Mouse (Mus musculus): ENCODE measurements around the gene Grin2c. TPM values are rescaled to one million over a fixed set of nuclear protein-coding genes. Genes with fewer than 3 reads are reported as not detected.

Grin2c gene
- polyA plus RNA-seq, 1 experiment from 2014 or later, result 0.09 TPM

- H3K4me3 ChIP-seq (replicated peaks), result no peak overlapping the region
- no peaks in the 10 kb centered on the region for H3K36me3 ChIP-seq
- no peak overlapping the region for H3K27ac ChIP-seq
- no peak overlapping the region for H3K9ac ChIP-seq
- ATAC-seq, result peak; percentile 10; the same call in 1 of the 2 replicates
- H3K27me3 ChIP-seq (replicated peaks), result peaks cover 35% of the 10 kb centered on the region
- peaks cover 21% of the 10 kb centered on the region for H3K4me1 ChIP-seq (replicated peaks)
- no peak overlapping the region for H3K4me2 ChIP-seq (replicated peaks)
- 32% methylated on average over 19 of the region's 19 CpGs for WGBS
- H3K9me3 ChIP-seq, result no peaks in the 10 kb centered on the region
These were observed 3.3 kb upstream of the Grin2c start for GRCm38 (mm10) chr11:115270148-115270861.

GRCm38 (mm10) chr11:115269330-115270066 lies 2.5 kb upstream of the Grin2c start:
- H3K9ac ChIP-seq, result no peak overlapping the region
- H3K27ac ChIP-seq, result no peak overlapping the region
- no peak for ATAC-seq
- H3K9me3 ChIP-seq, result no peaks in the 10 kb centered on the region
- no peaks in the 10 kb centered on the region for H3K36me3 ChIP-seq
- no peak overlapping the region for H3K4me2 ChIP-seq (replicated peaks)
- no peak overlapping the region for H3K4me3 ChIP-seq (replicated peaks)
- 90% methylated on average over 27 of the region's 27 CpGs for WGBS
- H3K27me3 ChIP-seq (replicated peaks), result peaks cover 43% of the 10 kb centered on the region
- H3K4me1 ChIP-seq (replicated peaks), result peaks cover 21% of the 10 kb centered on the region

GRCm38 (mm10) chr11:115267958-115268357 lies 915 bp upstream of the Grin2c start:
- ATAC-seq, result no peak
- Histone ChIP-seq H3K36me3 (no peaks in the 10 kb centered on the region), H3K27ac (no peak overlapping the region), H3K9me3 (no peaks in the 10 kb centered on the region), H3K4me1 (replicated peaks) (peaks cover 21% of the 10 kb centered on the region), H3K4me2 (replicated peaks) (no peak overlapping the region), H3K9ac (no peak overlapping the region), H3K27me3 (replicated peaks) (peaks cover 57% of the 10 kb centered on the region), H3K4me3 (replicated peaks) (no peak overlapping the region)
- WGBS, result 81% methylated on average over 11 of the region's 11 CpGs

- H3K27ac ChIP-seq, result no peak overlapping the region
- 0 out of 2 replicates have a peak overlapping the region, but pooled peaks have one; percentile 12 for H3K9ac ChIP-seq
- peaks cover 73% of the 10 kb centered on the region for H3K27me3 ChIP-seq (replicated peaks)
- ATAC-seq, result no peak
- H3K36me3 ChIP-seq, result no peaks in the 10 kb centered on the region
- peaks cover 21% of the 10 kb centered on the region for H3K4me1 ChIP-seq (replicated peaks)
- no peaks in the 10 kb centered on the region for H3K9me3 ChIP-seq
- 3% methylated on average over 22 of the region's 22 CpGs for WGBS
- H3K4me3 ChIP-seq (replicated peaks), result peak overlapping the region; percentile 33
- H3K4me2 ChIP-seq (replicated peaks), result peak overlapping the region; percentile 66
These were observed 654 bp downstream of the Grin2c start for GRCm38 (mm10) chr11:115266400-115266778.

GRCm38 (mm10) chr11:115265771-115266399 lies 1.2 kb downstream of the Grin2c start:
- Histone ChIP-seq H3K4me3 (replicated peaks) (no peak overlapping the region), H3K27me3 (replicated peaks) (peaks cover 77% of the 10 kb centered on the region), H3K4me2 (replicated peaks) (no peak overlapping the region), H3K4me1 (replicated peaks) (peaks cover 21% of the 10 kb centered on the region), H3K36me3 (no peaks in the 10 kb centered on the region), H3K27ac (no peak overlapping the region), H3K9me3 (no peaks in the 10 kb centered on the region), H3K9ac (no peak overlapping the region)
- no peak for ATAC-seq
- 4% methylated on average over 20 of the region's 20 CpGs for WGBS

- Histone ChIP-seq H3K4me3 (replicated peaks) (peak overlapping the region; percentile 14; the same call in 1 of the 2 replicates), H3K27ac (no peak overlapping the region), H3K4me1 (replicated peaks) (peaks cover 18% of the 10 kb centered on the region), H3K4me2 (replicated peaks) (peak overlapping the region; percentile 54), H3K9me3 (no peaks in the 10 kb centered on the region), H3K9ac (no peak overlapping the region), H3K36me3 (no peaks in the 10 kb centered on the region), H3K27me3 (replicated peaks) (peaks cover 84% of the 10 kb centered on the region)
- 6% methylated on average over 39 of the region's 39 CpGs for WGBS
- no peak for ATAC-seq
These were observed 2.0 kb downstream of the Grin2c start for GRCm38 (mm10) chr11:115264862-115265668.

GRCm38 (mm10) chr11:115264136-115264861 lies 2.7 kb downstream of the Grin2c start:
- Histone ChIP-seq H3K36me3 (no peaks in the 10 kb centered on the region), H3K9me3 (no peaks in the 10 kb centered on the region), H3K27ac (no peak overlapping the region), H3K27me3 (replicated peaks) (peaks cover 89% of the 10 kb centered on the region), H3K4me3 (replicated peaks) (no peak overlapping the region), H3K4me1 (replicated peaks) (peaks cover 18% of the 10 kb centered on the region), H3K4me2 (replicated peaks) (no peak overlapping the region), H3K9ac (no peak overlapping the region)
- WGBS, result 66% methylated on average over 7 of the region's 7 CpGs
- ATAC-seq, result no peak

GRCm38 (mm10) chr11:115262954-115263353 lies 4.1 kb downstream of the Grin2c start:
- no peaks in the 10 kb centered on the region for H3K36me3 ChIP-seq
- no peak overlapping the region for H3K4me3 ChIP-seq (replicated peaks)
- no peak overlapping the region for H3K27ac ChIP-seq
- H3K9ac ChIP-seq, result no peak overlapping the region
- peaks cover 92% of the 10 kb centered on the region for H3K27me3 ChIP-seq (replicated peaks)
- no peaks in the 10 kb centered on the region for H3K9me3 ChIP-seq
- 76% methylated on average over 11 of the region's 11 CpGs for WGBS
- no peak overlapping the region for H3K4me2 ChIP-seq (replicated peaks)
- no peak for ATAC-seq
- H3K4me1 ChIP-seq (replicated peaks), result peaks cover 21% of the 10 kb centered on the region

GRCm38 (mm10) chr11:115259134-115259533 lies 7.9 kb downstream of the Grin2c start:
- WGBS, result 22% methylated on average over 4 of the region's 4 CpGs
- H3K36me3 ChIP-seq, result no peaks in the 10 kb centered on the region
- H3K4me3 ChIP-seq (replicated peaks), result no peak overlapping the region
- ATAC-seq, result no peak
- no peak overlapping the region for H3K4me2 ChIP-seq (replicated peaks)
- H3K9me3 ChIP-seq, result no peaks in the 10 kb centered on the region
- H3K9ac ChIP-seq, result no peak overlapping the region
- H3K27me3 ChIP-seq (replicated peaks), result peaks cover 70% of the 10 kb centered on the region
- H3K27ac ChIP-seq, result no peak overlapping the region
- 0 out of 2 replicates have a peak, but pooled peaks cover 5% of the 10 kb centered on the region for H3K4me1 ChIP-seq (replicated peaks)

- H3K9ac ChIP-seq, result no peak overlapping the region
- H3K9me3 ChIP-seq, result no peaks in the 10 kb centered on the region
- 17% methylated on average over 59 of the region's 59 CpGs for WGBS
- peak; percentile 80 for ATAC-seq
- H3K27me3 ChIP-seq (replicated peaks), result peaks cover 65% of the 10 kb centered on the region
- H3K36me3 ChIP-seq, result no peaks in the 10 kb centered on the region
- 0 out of 2 replicates have a peak, but pooled peaks cover 5% of the 10 kb centered on the region for H3K4me1 ChIP-seq (replicated peaks)
- peak overlapping the region; percentile 46 for H3K4me2 ChIP-seq (replicated peaks)
- H3K4me3 ChIP-seq (replicated peaks), result peak overlapping the region; percentile 13
- no peak overlapping the region for H3K27ac ChIP-seq
These were observed 9.1 kb downstream of the Grin2c start for GRCm38 (mm10) chr11:115257775-115258510.

- Histone ChIP-seq H3K4me1 (replicated peaks) (peaks cover 10% of the 10 kb centered on the region), H3K9ac (no peak overlapping the region), H3K9me3 (no peaks in the 10 kb centered on the region), H3K27me3 (replicated peaks) (peaks cover 75% of the 10 kb centered on the region), H3K4me2 (replicated peaks) (no peak overlapping the region), H3K36me3 (no peaks in the 10 kb centered on the region), H3K27ac (no peak overlapping the region), H3K4me3 (replicated peaks) (no peak overlapping the region)
- no peak for ATAC-seq
- WGBS, result 60% methylated on average over 3 of the region's 3 CpGs
These were observed 15.8 kb downstream of the Grin2c start for GRCm38 (mm10) chr11:115251258-115251657.
